Mouse (Mus musculus) CH12.LX (cell line): ENCODE results near the gene Stmnd1. TPM values are rescaled to one million over a fixed set of nuclear protein-coding genes. Genes with fewer than 3 reads are reported as not detected.

Experiments
- DNase-seq: peaks from one replicate; pipeline ENCODE4 v3.0.0-alpha.2; 2013; ENCODE audit errors: extremely low read depth
- H3K27ac ChIP-seq: 2 replicates; pipeline ENCODE4 v1.5.1; 2012; ENCODE audit warnings: low read depth, mild to moderate bottlenecking, control low read depth, moderate library complexity; ENCODE audit not compliant: insufficient read depth
- H3K27me3 ChIP-seq: replicated peaks from 2 replicates; pipeline ENCODE3; 2012; ENCODE audit warnings: inconsistent platforms
- H3K36me3 ChIP-seq, 2 experiments: replicated peaks in 1 of 2; 2 replicates each; pipeline versions ENCODE3 to v1.6.1; 2012; ENCODE audit warnings: inconsistent platforms in 1 of 2, low read length in 1 of 2, mild to moderate bottlenecking in 1 of 2, mixed read lengths in 1 of 2, moderate library complexity in 1 of 2; ENCODE audit not compliant: control insufficient read depth in 1 of 2, insufficient read depth in 1 of 2
- H3K4me1 ChIP-seq, 2 experiments: 2 replicates each; pipeline ENCODE4 v1.6.1; 2012; ENCODE audit warnings: inconsistent platforms in 1 of 2, moderate library complexity in 1 of 2; ENCODE audit not compliant: insufficient read depth in 2 of 2, control insufficient read depth in 1 of 2
- H3K4me2 ChIP-seq: 2 replicates; pipeline ENCODE4 v1.6.1; 2012; ENCODE audit warnings: low read depth, mild to moderate bottlenecking, control low read depth; ENCODE audit not compliant: poor library complexity, insufficient read depth, severe bottlenecking
- H3K4me3 ChIP-seq, 3 experiments: fragments of 150-350 bp in 1 of 3; sonication (generic) in 1 of 3; replicated peaks in 1 of 3; 2 replicates each; pipeline versions ENCODE3 to v1.5.1; 2011 to 2012; ENCODE audit warnings: low read depth in 2 of 3, low read length in 2 of 3, mild to moderate bottlenecking in 2 of 3, moderate library complexity in 2 of 3, control low read depth in 1 of 3, improper control_type of control experiment in 1 of 3, inconsistent platforms in 1 of 3, mixed read lengths in 1 of 3; ENCODE audit not compliant: poor library complexity in 1 of 3
- H3K79me2 ChIP-seq: replicated peaks from 2 replicates; pipeline ENCODE4 v1.6.1; 2012; ENCODE audit warnings: mild to moderate bottlenecking, moderate library complexity; ENCODE audit not compliant: control insufficient read depth, poor library complexity, insufficient read depth, severe bottlenecking; ENCODE audit errors: extremely low read depth
- H3K9ac ChIP-seq: 2 replicates; pipeline ENCODE4 v1.6.1; 2012; ENCODE audit warnings: low read depth, mild to moderate bottlenecking, control low read depth, moderate library complexity; ENCODE audit not compliant: insufficient read depth
- H3K9me3 ChIP-seq: replicated peaks from 2 replicates; pipeline ENCODE3; 2012; ENCODE audit warnings: low read length, inconsistent platforms, mixed read lengths
- CHD1 ChIP-seq: IDR thresholded peaks from 2 replicates; pipeline ENCODE4 v1.6.1; 2012; ENCODE audit warnings: low read depth, low read length, improper control_type of control experiment, inconsistent platforms
- CHD2 ChIP-seq: IDR thresholded peaks from 2 replicates; pipeline ENCODE4 v1.6.1; 2011; ENCODE audit warnings: low read length, improper control_type of control experiment
- IRF4 ChIP-seq: IDR thresholded peaks from 2 replicates; pipeline ENCODE4 v1.6.1; 2014; ENCODE audit warnings: low read depth, mild to moderate bottlenecking, inconsistent platforms, low read length, improper control_type of control experiment
- KAT2A ChIP-seq: IDR thresholded peaks from 2 replicates; pipeline ENCODE4 v1.6.1; 2012; ENCODE audit warnings: low read length, improper control_type of control experiment, inconsistent platforms; ENCODE audit not compliant: insufficient replicate concordance
- MAFK ChIP-seq: IDR thresholded peaks from 2 replicates; pipeline ENCODE4 v1.6.1; 2011; ENCODE audit warnings: low read length, improper control_type of control experiment; ENCODE audit not compliant: insufficient replicate concordance
- MAX ChIP-seq: IDR thresholded peaks from 2 replicates; pipeline ENCODE4 v1.6.1; 2011; ENCODE audit warnings: low read length, improper control_type of control experiment
- MXI1 ChIP-seq: IDR thresholded peaks from 2 replicates; pipeline ENCODE4 v1.6.1; 2011; ENCODE audit warnings: mild to moderate bottlenecking, low read depth, low read length, improper control_type of control experiment
- NELFE ChIP-seq: IDR thresholded peaks from 2 replicates; pipeline ENCODE4 v1.6.1; 2011; ENCODE audit warnings: low read depth, low read length, improper control_type of control experiment
- NRF1 ChIP-seq: IDR thresholded peaks from 2 replicates; pipeline ENCODE4 v1.6.1; 2014; ENCODE audit warnings: low read depth, mild to moderate bottlenecking, inconsistent platforms, low read length, improper control_type of control experiment, moderate library complexity
- PAX5 ChIP-seq: IDR thresholded peaks from 2 replicates; pipeline ENCODE4 v1.6.1; 2012; ENCODE audit warnings: low read length, inconsistent platforms, mixed read lengths
- POLR2AphosphoS2 ChIP-seq: IDR thresholded peaks from 2 replicates; pipeline ENCODE4 v1.6.1; 2011; ENCODE audit warnings: low read depth, low read length, improper control_type of control experiment
- RAD21 ChIP-seq: IDR thresholded peaks from 2 replicates; pipeline ENCODE4 v1.6.1; 2011; ENCODE audit warnings: low read depth, mild to moderate bottlenecking, low read length, improper control_type of control experiment, moderate library complexity
- TBP ChIP-seq: conservative IDR thresholded peaks from 2 replicates; pipeline ENCODE4 v1.6.1; 2011; ENCODE audit warnings: low read depth, low read length, improper control_type of control experiment
- UBTF ChIP-seq: IDR thresholded peaks from 2 replicates; pipeline ENCODE4 v1.6.1; 2012; ENCODE audit warnings: low read depth, mild to moderate bottlenecking, inconsistent platforms, low read length, improper control_type of control experiment, moderate library complexity
- USF1 ChIP-seq: IDR thresholded peaks from 2 replicates; pipeline ENCODE4 v1.6.1; 2014; ENCODE audit warnings: low read depth, mild to moderate bottlenecking, inconsistent platforms, low read length, improper control_type of control experiment
- ZC3H11A ChIP-seq: IDR thresholded peaks from 2 replicates; pipeline ENCODE4 v1.6.1; 2012; ENCODE audit warnings: low read depth, mild to moderate bottlenecking, inconsistent platforms, low read length, improper control_type of control experiment
- ZNF384 ChIP-seq: IDR thresholded peaks from 2 replicates; pipeline ENCODE4 v1.6.1; 2012; ENCODE audit warnings: low read depth, low read length, improper control_type of control experiment, inconsistent platforms
- dilution Hi-C: fragments of 300-500 bp; cut with MboI; formaldehyde crosslinking; loops from 2 replicates; pipeline ENCODE4 v1.14.3; 2020; ENCODE audit warnings: low sequenced_read_pairs; ENCODE audit not compliant: extremely low pct_unique_long_range_greater_than_20kb, extremely low pct_ligation_motif_present
- in situ Hi-C: fragments of 300-500 bp; cut with MboI; formaldehyde crosslinking; loops from 3 replicates; pipeline ENCODE4 v1.14.3; 2019; ENCODE audit warnings: low sequenced_read_pairs, low pct_ligation_motif_present, low pct_unique_long_range_greater_than_20kb, mixed read lengths
- polyA plus RNA-seq: library from polyadenylated mRNA; unstranded; fragments of >175 nt; gene quantifications from 2 replicates; pipeline ENCODE4 v1.2.1, GENCODE M21; 2012; ENCODE audit warnings: low read depth; ENCODE audit not compliant: insufficient read length
- total RNA-seq, 2 experiments: library from RNA; depleted of rRNA; stranded (reverse); fragments of 300-350 nt in 1 of 2; fragments of >200 nt in 1 of 2; gene quantifications; 2 replicates each; pipeline ENCODE4 v1.2.3; 2012 to 2014

Gene Stmnd1
- total and polyA plus RNA-seq, 3 experiments = not detected

DNA sequence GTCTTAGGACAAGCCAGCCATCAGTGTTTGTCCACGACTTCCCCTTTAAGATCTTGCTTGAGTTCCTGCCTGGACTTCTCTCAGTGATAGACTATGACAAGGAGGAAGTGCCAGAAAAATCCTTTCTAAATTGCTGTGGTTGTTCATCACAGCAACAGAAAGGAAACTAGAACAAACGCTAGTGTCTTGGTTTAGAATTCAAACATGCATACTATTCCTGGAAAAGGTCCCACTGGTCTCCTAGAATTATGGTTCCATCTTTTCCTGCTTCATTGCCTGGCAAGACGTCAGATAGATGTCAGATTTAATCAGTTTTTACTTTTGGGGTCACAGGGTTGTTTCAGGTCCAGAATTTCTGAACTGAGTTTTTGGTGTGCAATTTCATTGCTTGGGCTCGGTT lies 14.0 kb upstream of the Stmnd1 start:
- no peaks in the 10 kb centered on the region for H3K79me2 ChIP-seq
- H3K27ac ChIP-seq = no peak overlapping the region
- peaks cover 0 to 12% of the 10 kb centered on the region in 2 experiments; a peak in 3 of 4 replicates for H3K4me1 ChIP-seq
- H3K27me3 ChIP-seq = no peaks in the 10 kb centered on the region
- no peak overlapping the region for H3K9ac ChIP-seq
- no peak overlapping the region for H3K4me2 ChIP-seq
- in situ Hi-C loops = loop anchor here (10.0 kb wide), 2 partner anchors 275 to 715 kb away; no protein-coding TSS in a partner anchor
- TF ChIP-seq POLR2AphosphoS2 (no peak), CHD1 (no peak), RAD21 (no peak)
- TF ChIP-seq, all 38 proteins: peak for 0
- Histone ChIP-seq H3K4me3 (no peak overlapping the region), H3K36me3 (no peaks in the 10 kb centered on the region), H3K9me3 (no peaks in the 10 kb centered on the region)
- dilution Hi-C loops = no loop called here
- DNase-seq = no peak

DNA sequence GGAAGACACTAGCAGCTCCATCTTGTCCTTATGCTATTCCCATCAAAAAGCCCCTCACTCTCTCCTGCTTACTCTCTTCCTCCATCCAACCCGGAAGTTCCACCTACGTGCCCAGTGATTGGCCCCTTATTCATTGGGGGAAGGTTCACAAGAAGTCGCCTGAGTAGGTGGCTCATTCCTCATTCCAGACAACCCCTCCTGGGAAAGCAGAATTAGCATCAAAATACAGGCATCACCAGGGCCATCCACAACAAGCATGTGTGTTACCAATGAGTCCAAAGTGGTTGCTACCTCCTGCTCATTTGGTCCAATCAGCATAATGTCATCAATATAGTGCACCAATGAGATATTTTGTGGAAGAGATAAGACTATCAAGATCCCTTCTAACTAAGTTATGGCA lies 12.3 kb upstream of the Stmnd1 start:
- TF ChIP-seq MAFK (no peak), IRF4 (no peak), MAX (no peak), CHD1 (no peak), UBTF (no peak), USF1 (no peak), TBP (no peak), NELFE (no peak), CHD2 (no peak), RAD21 (no peak), ZNF384 (no peak), PAX5 (no peak), ZC3H11A (no peak), NRF1 (no peak), POLR2AphosphoS2 (no peak), KAT2A (no peak), MXI1 (no peak)
- Histone ChIP-seq H3K9ac (no peak overlapping the region), H3K4me2 (no peak overlapping the region), H3K4me3 (no peak overlapping the region), H3K79me2 (no peaks in the 10 kb centered on the region), H3K27ac (no peak overlapping the region), H3K36me3 (no peaks in the 10 kb centered on the region), H3K4me1 (peaks cover 0 to 12% of the 10 kb centered on the region in 2 experiments; a peak in 3 of 4 replicates), H3K27me3 (no peaks in the 10 kb centered on the region), H3K9me3 (no peaks in the 10 kb centered on the region)
- in situ Hi-C loops (no loop called here), dilution Hi-C loops (no loop called here)
- no peak for DNase-seq
